Mouse (Mus musculus): ENCODE results near the gene Mkrn3. TPM values are rescaled to one million over a fixed set of nuclear protein-coding genes. Genes with fewer than 3 reads are reported as not detected.
A peak's percentile ranks its signal among the peaks of the same experiment; 100 is the strongest.

Mkrn3 gene
- polyA plus RNA-seq, 1 experiment from 2014 or later: 4.4 TPM

DNA sequence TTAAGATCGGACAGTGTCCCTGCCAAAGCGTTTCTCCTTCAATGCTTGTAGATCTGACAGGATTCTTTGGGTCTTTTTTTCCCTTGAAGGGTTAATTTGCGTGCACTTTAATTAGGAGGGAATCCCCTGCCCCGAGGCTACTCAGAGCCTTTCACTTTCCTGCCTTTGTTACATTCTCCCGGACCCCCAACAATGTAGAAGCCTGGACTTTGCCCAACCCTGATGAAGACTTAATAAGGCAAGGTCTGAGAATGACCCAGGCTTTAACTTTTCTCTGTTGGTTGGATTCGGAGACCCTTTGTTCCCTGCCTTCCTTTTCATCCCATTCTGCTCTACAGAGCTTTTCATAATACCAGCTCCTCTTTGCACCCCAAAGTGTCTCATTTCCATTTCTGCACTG, 627 bp upstream of the Mkrn3 start:
- WGBS: 67% methylated on average over 6 of the region's 6 CpGs
- Histone ChIP-seq H3K36me3 (no peaks in the 10 kb centered on the region), H3K9me3 (no peaks in the 10 kb centered on the region), H3K27ac (no peak overlapping the region), H3K4me1 (replicated peaks) (0 out of 2 replicates have a peak, but pooled peaks cover 3% of the 10 kb centered on the region), H3K4me3 (replicated peaks) (no peak overlapping the region; the same call in 1 of the 2 replicates), H3K27me3 (replicated peaks) (no peaks in the 10 kb centered on the region), H3K4me2 (replicated peaks) (peak overlapping the region; percentile 73; the same call in 1 of the 2 replicates), H3K9ac (no peak overlapping the region)
- ATAC-seq: no peak

DNA sequence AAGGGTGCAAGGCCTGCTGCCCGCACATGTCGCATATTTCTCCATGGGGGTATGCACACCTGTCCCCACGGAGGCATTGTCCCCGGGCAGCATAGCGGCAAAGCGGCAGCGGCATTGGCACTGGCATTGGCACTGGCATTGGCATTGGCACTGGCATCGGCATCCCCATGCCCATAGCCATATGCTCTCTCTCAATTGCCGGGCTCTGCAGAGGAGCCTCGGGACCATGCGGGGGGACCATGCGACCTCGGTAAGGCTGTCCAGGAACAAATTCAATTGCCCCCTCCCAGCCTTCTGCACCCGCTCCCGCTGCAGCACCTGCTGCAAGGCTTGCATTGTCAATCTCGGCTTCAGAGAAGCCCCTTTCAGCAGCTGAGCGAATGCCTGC, 840 bp downstream of the Mkrn3 start:
- ATAC-seq: peak; percentile 42
- peak overlapping the region; percentile 62 for H3K9ac ChIP-seq
- WGBS: 60% methylated on average over 17 of the region's 17 CpGs

GRCm38 (mm10) chr7:62418346-62418745, 1.6 kb downstream of the Mkrn3 start:
- ATAC-seq: no peak
- Histone ChIP-seq H3K4me1 (replicated peaks) (0 out of 2 replicates have a peak, but pooled peaks cover 3% of the 10 kb centered on the region), H3K9ac (no peak overlapping the region), H3K9me3 (no peaks in the 10 kb centered on the region), H3K4me2 (replicated peaks) (peak overlapping the region; percentile 73), H3K4me3 (replicated peaks) (no peak overlapping the region), H3K27me3 (replicated peaks) (no peaks in the 10 kb centered on the region), H3K36me3 (no peaks in the 10 kb centered on the region), H3K27ac (no peak overlapping the region)
- 82% methylated on average over 9 of the region's 9 CpGs for WGBS

More for the DNA sequence above, 840 bp downstream of the Mkrn3 start:
- Histone ChIP-seq H3K4me3 (replicated peaks) (peak overlapping the region; percentile 66), H3K36me3 (no peaks in the 10 kb centered on the region), H3K4me2 (replicated peaks) (peak overlapping the region; percentile 73), H3K27ac (no peak overlapping the region), H3K9me3 (no peaks in the 10 kb centered on the region), H3K27me3 (replicated peaks) (no peaks in the 10 kb centered on the region), H3K4me1 (replicated peaks) (0 out of 2 replicates have a peak, but pooled peaks cover 3% of the 10 kb centered on the region)

DNA sequence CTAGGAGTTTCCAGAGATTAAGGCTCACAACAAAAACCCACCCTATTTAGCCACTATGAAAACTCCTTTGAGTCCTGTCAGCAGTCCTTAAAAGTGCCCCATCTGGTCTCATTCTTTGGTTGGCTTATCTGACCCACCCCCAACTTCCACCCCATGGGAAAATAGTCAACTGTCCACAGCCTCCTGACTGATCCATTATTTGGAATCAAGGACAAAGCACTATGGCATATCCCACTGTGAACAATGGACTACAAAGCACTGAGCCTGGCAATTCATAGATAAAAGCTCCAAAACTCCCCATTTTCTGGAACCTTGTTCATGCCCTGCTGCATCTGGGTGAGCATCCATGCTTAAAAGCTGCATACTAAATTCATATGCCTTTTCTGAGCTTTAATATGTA, 3.8 kb downstream of the Mkrn3 start:
- Histone ChIP-seq H3K4me1 (replicated peaks) (0 out of 2 replicates have a peak, but pooled peaks cover 3% of the 10 kb centered on the region), H3K9me3 (no peaks in the 10 kb centered on the region), H3K4me3 (replicated peaks) (no peak overlapping the region), H3K27ac (no peak overlapping the region), H3K9ac (no peak overlapping the region), H3K4me2 (replicated peaks) (no peak overlapping the region), H3K36me3 (no peaks in the 10 kb centered on the region), H3K27me3 (replicated peaks) (no peaks in the 10 kb centered on the region)
- no peak for ATAC-seq

GRCm38 (mm10) chr7:62415222-62415621, 4.7 kb downstream of the Mkrn3 start:
- Histone ChIP-seq H3K36me3 (no peaks in the 10 kb centered on the region), H3K4me2 (replicated peaks) (no peak overlapping the region), H3K9ac (no peak overlapping the region), H3K9me3 (no peaks in the 10 kb centered on the region), H3K27ac (no peak overlapping the region), H3K4me3 (replicated peaks) (no peak overlapping the region), H3K27me3 (replicated peaks) (no peaks in the 10 kb centered on the region), H3K4me1 (replicated peaks) (0 out of 2 replicates have a peak, but pooled peaks cover 3% of the 10 kb centered on the region)
- ATAC-seq: no peak
- 83% methylated on average over 1 of the region's 1 CpGs for WGBS

GRCm38 (mm10) chr7:62407803-62408202, 12.1 kb downstream of the Mkrn3 start:
- Histone ChIP-seq H3K9me3 (no peaks in the 10 kb centered on the region), H3K4me1 (replicated peaks) (no peaks in the 10 kb centered on the region), H3K27ac (no peak overlapping the region), H3K4me2 (replicated peaks) (no peak overlapping the region), H3K9ac (no peak overlapping the region), H3K4me3 (replicated peaks) (no peak overlapping the region), H3K27me3 (replicated peaks) (no peaks in the 10 kb centered on the region), H3K36me3 (no peaks in the 10 kb centered on the region)
- no peak for ATAC-seq
- 55% methylated on average over 3 of the region's 3 CpGs for WGBS

GRCm38 (mm10) chr7:62406573-62407050, 13.3 kb downstream of the Mkrn3 start:
- WGBS: 40% methylated on average over 19 of the region's 19 CpGs
- Histone ChIP-seq H3K27ac (no peak overlapping the region), H3K27me3 (replicated peaks) (no peaks in the 10 kb centered on the region), H3K9me3 (no peaks in the 10 kb centered on the region), H3K9ac (no peak overlapping the region), H3K4me2 (replicated peaks) (0 out of 2 replicates have a peak overlapping the region, but pooled peaks have one; percentile 33), H3K4me1 (replicated peaks) (no peaks in the 10 kb centered on the region), H3K4me3 (replicated peaks) (no peak overlapping the region), H3K36me3 (no peaks in the 10 kb centered on the region)
- ATAC-seq: no peak

GRCm38 (mm10) chr7:62392202-62392601, 27.7 kb downstream of the Mkrn3 start:
- H3K9me3 ChIP-seq: no peaks in the 10 kb centered on the region
- 48% methylated on average over 1 of the region's 1 CpGs for WGBS
- H3K36me3 ChIP-seq: no peaks in the 10 kb centered on the region
- ATAC-seq: no peak
- H3K4me2 ChIP-seq (replicated peaks): no peak overlapping the region
- H3K9ac ChIP-seq: no peak overlapping the region
- H3K4me3 ChIP-seq (replicated peaks): no peak overlapping the region
- H3K27ac ChIP-seq: no peak overlapping the region
- no peaks in the 10 kb centered on the region for H3K4me1 ChIP-seq (replicated peaks)
- H3K27me3 ChIP-seq (replicated peaks): no peaks in the 10 kb centered on the region

GRCm38 (mm10) chr7:62388291-62388690, 31.6 kb downstream of the Mkrn3 start:
- 38% methylated on average over 4 of the region's 4 CpGs for WGBS
- H3K4me3 ChIP-seq (replicated peaks): no peak overlapping the region

GRCm38 (mm10) chr7:62382391-62382790, 37.5 kb downstream of the Mkrn3 start:
- Histone ChIP-seq H3K9me3 (no peaks in the 10 kb centered on the region), H3K36me3 (no peaks in the 10 kb centered on the region), H3K27me3 (replicated peaks) (no peaks in the 10 kb centered on the region), H3K27ac (no peak overlapping the region), H3K4me3 (replicated peaks) (no peak overlapping the region), H3K9ac (no peak overlapping the region), H3K4me2 (replicated peaks) (no peak overlapping the region), H3K4me1 (replicated peaks) (no peaks in the 10 kb centered on the region)
- peak; percentile 49; the same call in 1 of the 2 replicates for ATAC-seq
- 9% methylated on average over 2 of the region's 2 CpGs for WGBS

More at GRCm38 (mm10) chr7:62388291-62388690, 31.6 kb downstream of the Mkrn3 start:
- H3K27me3 ChIP-seq (replicated peaks): no peaks in the 10 kb centered on the region
- no peak overlapping the region for H3K4me2 ChIP-seq (replicated peaks)
- no peak overlapping the region for H3K9ac ChIP-seq
- H3K27ac ChIP-seq: no peak overlapping the region
- no peak for ATAC-seq
- H3K4me1 ChIP-seq (replicated peaks): no peaks in the 10 kb centered on the region
- H3K9me3 ChIP-seq: no peaks in the 10 kb centered on the region
- H3K36me3 ChIP-seq: no peaks in the 10 kb centered on the region

GRCm38 (mm10) chr7:62378529-62378928, 41.4 kb downstream of the Mkrn3 start:
- H3K4me1 ChIP-seq (replicated peaks): no peaks in the 10 kb centered on the region
- no peaks in the 10 kb centered on the region for H3K27me3 ChIP-seq (replicated peaks)
- H3K9me3 ChIP-seq: no peaks in the 10 kb centered on the region
- no peak overlapping the region for H3K4me3 ChIP-seq (replicated peaks)
- ATAC-seq: no peak
- no peaks in the 10 kb centered on the region for H3K36me3 ChIP-seq
- no peak overlapping the region for H3K4me2 ChIP-seq (replicated peaks)
- no peak overlapping the region for H3K27ac ChIP-seq
- WGBS: 90% methylated on average over 9 of the region's 9 CpGs
- H3K9ac ChIP-seq: no peak overlapping the region

DNA sequence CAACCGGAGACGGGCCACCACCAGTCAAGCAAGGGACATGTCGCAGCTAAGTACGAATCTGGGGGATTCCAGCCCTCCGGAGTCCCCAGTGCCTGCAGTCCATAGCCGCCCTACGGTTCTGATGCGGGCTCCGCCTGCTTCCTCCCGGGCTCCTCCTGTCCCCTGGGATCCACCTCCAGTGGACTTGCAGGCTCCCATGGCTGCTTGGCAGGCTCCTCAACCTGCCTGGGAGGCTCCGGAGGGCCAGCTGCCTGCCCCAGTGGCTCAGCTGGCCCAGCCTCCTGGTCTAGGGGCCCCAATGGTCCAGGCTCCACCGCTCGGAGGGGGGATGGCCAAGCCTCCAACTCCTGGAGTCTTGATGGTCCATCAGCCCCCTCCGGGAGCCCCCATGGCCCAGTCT, 42.6 kb downstream of the Mkrn3 start:
- ATAC-seq: peak; percentile 68
- Histone ChIP-seq H3K9me3 (no peaks in the 10 kb centered on the region), H3K36me3 (no peaks in the 10 kb centered on the region), H3K27ac (no peak overlapping the region), H3K4me3 (replicated peaks) (peak overlapping the region; percentile 41), H3K4me2 (replicated peaks) (peak overlapping the region; percentile 76), H3K4me1 (replicated peaks) (no peaks in the 10 kb centered on the region), H3K27me3 (replicated peaks) (no peaks in the 10 kb centered on the region), H3K9ac (peak overlapping the region; percentile 34)
- WGBS: 28% methylated on average over 14 of the region's 14 CpGs

DNA sequence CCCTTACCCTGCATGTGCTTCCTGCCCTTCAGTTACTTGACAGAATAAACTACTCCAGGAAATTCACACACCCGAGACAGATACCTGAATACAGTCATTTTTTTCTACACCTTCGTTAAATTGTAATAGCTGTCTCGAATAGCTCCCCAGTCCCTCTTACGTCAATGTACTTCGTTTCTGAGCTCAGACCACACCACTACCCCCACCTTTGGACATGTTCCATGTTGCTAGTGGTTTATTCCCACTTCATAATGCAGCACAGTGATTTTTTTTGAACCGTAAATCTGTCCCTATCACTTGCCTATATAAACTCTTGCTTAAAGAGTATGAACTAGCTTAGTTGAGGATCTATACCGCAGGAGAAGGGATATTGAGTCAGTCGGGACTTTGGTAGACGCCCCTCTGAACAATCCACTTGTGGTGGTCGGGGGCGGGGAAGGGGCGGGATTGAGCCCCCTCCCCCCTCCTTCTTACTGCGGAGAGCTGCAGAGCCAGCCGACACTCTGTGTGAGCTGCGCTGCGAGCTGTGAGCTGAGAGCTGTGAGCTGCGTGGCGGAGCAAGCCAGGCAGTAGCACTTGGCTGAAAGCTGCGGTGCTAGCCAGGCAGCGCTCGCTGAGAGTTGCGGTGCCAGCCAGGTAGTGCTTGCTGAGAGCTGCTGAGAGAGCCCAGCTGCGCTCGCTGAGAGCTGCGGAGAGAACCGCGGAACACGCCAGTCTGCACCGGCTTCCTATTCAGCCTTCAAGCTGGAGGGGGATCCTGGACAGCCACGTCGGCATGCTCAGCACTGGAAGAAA, 43.2 kb downstream of the Mkrn3 start, which contains the start of gene Magel2:
Gene Magel2 (plus strand): TSS at position 501 of the 795 bp plus-strand sequence.
- H3K4me2 ChIP-seq (replicated peaks): peak within 1 kb of the TSS; percentile 76
- WGBS: 18% methylated on average over 31 of the region's 31 CpGs

More for the DNA sequence above, 43.2 kb downstream of the Mkrn3 start, which contains the start of gene Magel2:
- ATAC-seq: peak; percentile 87
- H3K27ac ChIP-seq: no peak within 1 kb of the TSS
- no peaks in the 10 kb centered on the region for H3K36me3 ChIP-seq
- H3K9me3 ChIP-seq: no peaks in the 10 kb centered on the region
- H3K4me3 ChIP-seq (replicated peaks): peak within 1 kb of the TSS; percentile 41
- H3K9ac ChIP-seq: peak within 1 kb of the TSS; percentile 34
- no peaks in the 10 kb centered on the region for H3K4me1 ChIP-seq (replicated peaks)
- no peaks in the 10 kb centered on the region for H3K27me3 ChIP-seq (replicated peaks)

All from intestine, embryonic 15.5 days (tissue).